Mouse (Mus musculus): ENCODE measurements around the gene Dlg1. TPM values are rescaled to one million over a fixed set of nuclear protein-coding genes. Genes with fewer than 3 reads are reported as not detected.

The Dlg1 gene
- polyA plus RNA-seq, 1 experiment from 2014 or later, result 26.4 TPM

GRCm38 (mm10) chr16:31650788-31651187 lies 12.5 kb upstream of the Dlg1 start:
- no peak overlapping the region for H3K4me3 ChIP-seq (ENCODE audit: low read depth, low read length)
- WGBS, result 29% methylated on average over 6 of the region's 6 CpGs
- no peak overlapping the region for H3K9ac ChIP-seq (ENCODE audit: low read depth, low read length)
- H3K9me3 ChIP-seq (ENCODE audit: control insufficient read depth, low read length), result no peaks in the 10 kb centered on the region
- no peaks in the 10 kb centered on the region for H3K36me3 ChIP-seq (ENCODE audit: control insufficient read depth, insufficient read depth, low read length)
- H3K4me1 ChIP-seq (replicated peaks; ENCODE audit: control insufficient read depth, insufficient read depth, low read length), result no peaks in the 10 kb centered on the region
- DNase-seq (ENCODE audit: low spot score), result no peak
- no peak overlapping the region for H3K4me2 ChIP-seq (replicated peaks; ENCODE audit: low read depth, low read length)
- no peak for ATAC-seq (ENCODE audit: low FRiP score)
- no peaks in the 10 kb centered on the region for H3K27me3 ChIP-seq (ENCODE audit: control insufficient read depth, insufficient read depth, low read length)
- no peak overlapping the region for H3K27ac ChIP-seq (ENCODE audit: low read depth, low read length)

GRCm38 (mm10) chr16:31651541-31651940 lies 11.7 kb upstream of the Dlg1 start:
- H3K4me3 ChIP-seq (ENCODE audit: low read depth, low read length), result no peak overlapping the region
- no peaks in the 10 kb centered on the region for H3K9me3 ChIP-seq (ENCODE audit: control insufficient read depth, low read length)
- H3K4me2 ChIP-seq (replicated peaks; ENCODE audit: low read depth, low read length), result no peak overlapping the region
- no peaks in the 10 kb centered on the region for H3K27me3 ChIP-seq (ENCODE audit: control insufficient read depth, insufficient read depth, low read length)
- no peaks in the 10 kb centered on the region for H3K36me3 ChIP-seq (ENCODE audit: control insufficient read depth, insufficient read depth, low read length)
- no peak overlapping the region for H3K27ac ChIP-seq (ENCODE audit: low read depth, low read length)
- DNase-seq (ENCODE audit: low spot score) (no peak), ATAC-seq (ENCODE audit: low FRiP score) (no peak)
- no peak overlapping the region for H3K9ac ChIP-seq (ENCODE audit: low read depth, low read length)
- WGBS, result 82% methylated on average over 3 of the region's 3 CpGs
- no peaks in the 10 kb centered on the region for H3K4me1 ChIP-seq (replicated peaks; ENCODE audit: control insufficient read depth, insufficient read depth, low read length)

- Histone ChIP-seq H3K9ac (ENCODE audit: low read depth, low read length) (no peak overlapping the region), H3K36me3 (ENCODE audit: control insufficient read depth, insufficient read depth, low read length) (no peaks in the 10 kb centered on the region), H3K9me3 (ENCODE audit: control insufficient read depth, low read length) (no peaks in the 10 kb centered on the region), H3K4me3 (ENCODE audit: low read depth, low read length) (no peak overlapping the region), H3K27ac (ENCODE audit: low read depth, low read length) (no peak overlapping the region), H3K4me1 (replicated peaks; ENCODE audit: control insufficient read depth, insufficient read depth, low read length) (no peaks in the 10 kb centered on the region), H3K27me3 (ENCODE audit: control insufficient read depth, insufficient read depth, low read length) (no peaks in the 10 kb centered on the region), H3K4me2 (replicated peaks; ENCODE audit: low read depth, low read length) (no peak overlapping the region)
- DNase-seq (ENCODE audit: low spot score) (no peak), ATAC-seq (ENCODE audit: low FRiP score) (no peak)
- WGBS, result 65% methylated on average over 9 of the region's 9 CpGs
Observed at GRCm38 (mm10) chr16:31652115-31652843, 11.0 kb upstream of the Dlg1 start.

- no peaks in the 10 kb centered on the region for H3K27me3 ChIP-seq (ENCODE audit: control insufficient read depth, insufficient read depth, low read length)
- H3K9me3 ChIP-seq (ENCODE audit: control insufficient read depth, low read length), result no peaks in the 10 kb centered on the region
- no peaks in the 10 kb centered on the region for H3K36me3 ChIP-seq (ENCODE audit: control insufficient read depth, insufficient read depth, low read length)
- no peaks in the 10 kb centered on the region for H3K4me1 ChIP-seq (replicated peaks; ENCODE audit: control insufficient read depth, insufficient read depth, low read length)
- H3K27ac ChIP-seq (ENCODE audit: low read depth, low read length), result no peak overlapping the region
- no peak for DNase-seq (ENCODE audit: low spot score)
- H3K4me3 ChIP-seq (ENCODE audit: low read depth, low read length), result no peak overlapping the region
- no peak overlapping the region for H3K4me2 ChIP-seq (replicated peaks; ENCODE audit: low read depth, low read length)
- ATAC-seq (ENCODE audit: low FRiP score), result no peak
- WGBS, result 83% methylated on average over 5 of the region's 5 CpGs
- H3K9ac ChIP-seq (ENCODE audit: low read depth, low read length), result no peak overlapping the region
Observed at GRCm38 (mm10) chr16:31653616-31654015, 9.6 kb upstream of the Dlg1 start.

GRCm38 (mm10) chr16:31654021-31654420 lies 9.2 kb upstream of the Dlg1 start:
- ATAC-seq (ENCODE audit: low FRiP score) (no peak), DNase-seq (ENCODE audit: low spot score) (no peak)
- WGBS, result 82% methylated on average over 7 of the region's 7 CpGs
- H3K27me3 ChIP-seq (ENCODE audit: control insufficient read depth, insufficient read depth, low read length), result no peaks in the 10 kb centered on the region
- H3K4me2 ChIP-seq (replicated peaks; ENCODE audit: low read depth, low read length), result no peak overlapping the region
- H3K4me1 ChIP-seq (replicated peaks; ENCODE audit: control insufficient read depth, insufficient read depth, low read length), result no peaks in the 10 kb centered on the region
- H3K9me3 ChIP-seq (ENCODE audit: control insufficient read depth, low read length), result no peaks in the 10 kb centered on the region
- no peak overlapping the region for H3K4me3 ChIP-seq (ENCODE audit: low read depth, low read length)
- no peak overlapping the region for H3K9ac ChIP-seq (ENCODE audit: low read depth, low read length)
- H3K36me3 ChIP-seq (ENCODE audit: control insufficient read depth, insufficient read depth, low read length), result no peaks in the 10 kb centered on the region
- no peak overlapping the region for H3K27ac ChIP-seq (ENCODE audit: low read depth, low read length)

- H3K36me3 ChIP-seq (ENCODE audit: control insufficient read depth, insufficient read depth, low read length), result no peaks in the 10 kb centered on the region
- WGBS, result 84% methylated on average over 2 of the region's 2 CpGs
- H3K27me3 ChIP-seq (ENCODE audit: control insufficient read depth, insufficient read depth, low read length), result no peaks in the 10 kb centered on the region
Observed at GRCm38 (mm10) chr16:31655531-31655930, 7.7 kb upstream of the Dlg1 start.

GRCm38 (mm10) chr16:31657502-31657901 lies 5.7 kb upstream of the Dlg1 start:
- Histone ChIP-seq H3K36me3 (ENCODE audit: control insufficient read depth, insufficient read depth, low read length) (no peaks in the 10 kb centered on the region), H3K27me3 (ENCODE audit: control insufficient read depth, insufficient read depth, low read length) (no peaks in the 10 kb centered on the region), H3K4me1 (replicated peaks; ENCODE audit: control insufficient read depth, insufficient read depth, low read length) (no peaks in the 10 kb centered on the region), H3K4me2 (replicated peaks; ENCODE audit: low read depth, low read length) (no peak overlapping the region), H3K4me3 (ENCODE audit: low read depth, low read length) (no peak overlapping the region), H3K27ac (ENCODE audit: low read depth, low read length) (no peak overlapping the region), H3K9me3 (ENCODE audit: control insufficient read depth, low read length) (no peaks in the 10 kb centered on the region), H3K9ac (ENCODE audit: low read depth, low read length) (no peak overlapping the region)
- WGBS, result 28% methylated on average over 2 of the region's 2 CpGs
- DNase-seq (ENCODE audit: low spot score) (no peak), ATAC-seq (ENCODE audit: low FRiP score) (no peak)

More at GRCm38 (mm10) chr16:31655531-31655930, 7.7 kb upstream of the Dlg1 start:
- Histone ChIP-seq H3K9ac (ENCODE audit: low read depth, low read length) (no peak overlapping the region), H3K4me3 (ENCODE audit: low read depth, low read length) (no peak overlapping the region), H3K4me2 (replicated peaks; ENCODE audit: low read depth, low read length) (no peak overlapping the region), H3K9me3 (ENCODE audit: control insufficient read depth, low read length) (no peaks in the 10 kb centered on the region), H3K4me1 (replicated peaks; ENCODE audit: control insufficient read depth, insufficient read depth, low read length) (no peaks in the 10 kb centered on the region), H3K27ac (ENCODE audit: low read depth, low read length) (no peak overlapping the region)
- ATAC-seq (ENCODE audit: low FRiP score), result no peak
- no peak for DNase-seq (ENCODE audit: low spot score)

- H3K9me3 ChIP-seq (ENCODE audit: control insufficient read depth, low read length), result no peaks in the 10 kb centered on the region
- no peak for DNase-seq (ENCODE audit: low spot score)
Observed at GRCm38 (mm10) chr16:31658539-31659334, 4.5 kb upstream of the Dlg1 start.

GRCm38 (mm10) chr16:31659453-31659852 lies 3.8 kb upstream of the Dlg1 start:
- Histone ChIP-seq H3K27ac (ENCODE audit: low read depth, low read length) (no peak overlapping the region), H3K4me3 (ENCODE audit: low read depth, low read length) (no peak overlapping the region), H3K4me1 (replicated peaks; ENCODE audit: control insufficient read depth, insufficient read depth, low read length) (no peaks in the 10 kb centered on the region), H3K27me3 (ENCODE audit: control insufficient read depth, insufficient read depth, low read length) (no peaks in the 10 kb centered on the region), H3K4me2 (replicated peaks; ENCODE audit: low read depth, low read length) (no peak overlapping the region), H3K9ac (ENCODE audit: low read depth, low read length) (no peak overlapping the region), H3K36me3 (ENCODE audit: control insufficient read depth, insufficient read depth, low read length) (no peaks in the 10 kb centered on the region), H3K9me3 (ENCODE audit: control insufficient read depth, low read length) (no peaks in the 10 kb centered on the region)
- 83% methylated on average over 5 of the region's 5 CpGs for WGBS
- ATAC-seq (ENCODE audit: low FRiP score), result no peak
- DNase-seq (ENCODE audit: low spot score), result no peak

More at GRCm38 (mm10) chr16:31658539-31659334, 4.5 kb upstream of the Dlg1 start:
- Histone ChIP-seq H3K27me3 (ENCODE audit: control insufficient read depth, insufficient read depth, low read length) (no peaks in the 10 kb centered on the region), H3K4me3 (ENCODE audit: low read depth, low read length) (no peak overlapping the region), H3K9ac (ENCODE audit: low read depth, low read length) (no peak overlapping the region), H3K27ac (ENCODE audit: low read depth, low read length) (no peak overlapping the region), H3K4me2 (replicated peaks; ENCODE audit: low read depth, low read length) (no peak overlapping the region), H3K4me1 (replicated peaks; ENCODE audit: control insufficient read depth, insufficient read depth, low read length) (no peaks in the 10 kb centered on the region), H3K36me3 (ENCODE audit: control insufficient read depth, insufficient read depth, low read length) (no peaks in the 10 kb centered on the region)
- 70% methylated on average over 6 of the region's 6 CpGs for WGBS
- ATAC-seq (ENCODE audit: low FRiP score), result no peak
